11 mouse cellular contexts compared by ENCODE assay signal in genomic region chr15:8658086-8658980, GRCm38 (mm10). TPM values are rescaled to one million over a fixed set of nuclear protein-coding genes. Genes with fewer than 3 reads are reported as not detected.
A peak's percentile ranks its signal among the peaks of the same experiment; 100 is the strongest.
DNase-seq lines count a peak whose midpoint lies in the region; ATAC-seq and TF ChIP-seq lines count a peak whose summit lies in the region.
"Had no signal": no experiment of that assay in that cellular context is flagged by ENCODE, and none has a peak within 500 bp of the region (broad histone marks: within the 10 kb centered on the region; RNA-seq: fewer than 3 reads in every experiment).

No protein-coding gene starts in this region.

- TF ChIP-seq POLR2A in cerebellum, adult 2 months (IDR thresholded peaks at IDR 0.05; ENCODE audit: borderline replicate concordance, insufficient read depth, low read length) = no peak

- no peak overlapping the region for H3K4me2 ChIP-seq in liver, embryonic 13.5 days
- H3K4me2 ChIP-seq: embryonic facial prominence, embryonic 12.5 days had no signal

- peak; percentile 83 for ATAC-seq in liver, embryonic 13.5 days (ENCODE audit: low read depth)
- no peak for ATAC-seq in megakaryocyte progenitor cell, adult 5-6 weeks (replicated peaks; ENCODE audit: poor library complexity)

- H3K27ac ChIP-seq in cerebellum, adult 2 months (ENCODE audit: insufficient read depth, low read length) = no peak overlapping the region
- no peak overlapping the region for H3K27ac ChIP-seq in liver, embryonic 13.5 days

- no peak overlapping the region for H3K9ac ChIP-seq in liver, embryonic 13.5 days
- H3K9ac ChIP-seq: embryonic facial prominence, embryonic 12.5 days had no signal

- WGBS in cerebellum, adult 2 months = 52% methylated on average over 8 of the region's 8 CpGs
- WGBS in liver, embryonic 13.5 days (ENCODE audit: insufficient replicate concordance) = 54% methylated on average over 8 of the region's 8 CpGs

- no peaks in the 10 kb centered on the region for H3K36me3 ChIP-seq in liver, embryonic 13.5 days
- H3K36me3 ChIP-seq: embryonic facial prominence, embryonic 12.5 days had no signal

- no peaks in the 10 kb centered on the region; the same call in 1 of the 2 replicates for H3K27me3 ChIP-seq in cerebellum, adult 2 months (ENCODE audit: control insufficient read depth, insufficient read depth, low read length)
- H3K27me3 ChIP-seq in liver, embryonic 13.5 days = peaks cover 9% of the 10 kb centered on the region
- H3K27me3 ChIP-seq: embryonic facial prominence, embryonic 12.5 days had no signal

- H3K4me3 ChIP-seq in cerebellum, adult 2 months (replicated peaks; ENCODE audit: insufficient read depth, low read depth, low read length) = no peak overlapping the region
- no peak overlapping the region for H3K4me3 ChIP-seq in liver, embryonic 13.5 days (replicated peaks)
- H3K4me3 ChIP-seq: embryonic facial prominence, embryonic 12.5 days had no signal

- no peak for TF ChIP-seq CTCF in cerebellum, adult 2 months (IDR thresholded peaks at IDR 0.05; ENCODE audit: borderline replicate concordance, insufficient read depth, low read depth, low read length)

- peak; percentile 35 to 42 for DNase-seq in cerebellum, postnatal 10 days
- no peak for DNase-seq in cerebellum, adult 2 months
- DNase-seq in Muller cell, postnatal 12 days (ENCODE audit: inconsistent ontology term) = peak; percentile 71
- DNase-seq in heart, adult 9 months (ENCODE audit: low spot score in 2 of 2) = peak; percentile 64 to 65
- DNase-seq in liver, embryonic 13.5 days = peak; percentile 8
- no peak for DNase-seq in spleen, postnatal 4 days (ENCODE audit: low spot score in 2 of 2)
- DNase-seq in embryo, embryonic 10 days (ENCODE audit: low spot score) = no peak
- DNase-seq: layer of hippocampus, postnatal 36 days had no signal

- no peaks in the 10 kb centered on the region for H3K9me3 ChIP-seq in liver, embryonic 13.5 days (replicated peaks)
- H3K9me3 ChIP-seq: embryonic facial prominence, embryonic 12.5 days had no signal

- peaks cover 2% of the 10 kb centered on the region; the same call in 1 of the 2 replicates for H3K4me1 ChIP-seq in cerebellum, adult 2 months (ENCODE audit: control insufficient read depth, insufficient read depth, low read length)
- H3K4me1 ChIP-seq in liver, embryonic 13.5 days (replicated peaks) = peaks cover 28% of the 10 kb centered on the region

RNA-seq across cellular contexts. Expression of gene Slc1a3, which starts 52.2 kb away (rescaled TPM):
- polyA plus RNA-seq in cerebellum, adult 2 months (2012; rRNA removed) = 373 and 443 TPM in 2 replicates
- polyA plus RNA-seq in liver, embryonic 13.5 days (2015; fragmentation: Nextera tagmentation; extraction: Ambion mirVana) = 1.3 and 1.5 TPM in 2 replicates
- 0.67 TPM in 1 of 2 replicates, not detected in the other for total RNA-seq in megakaryocyte progenitor cell, adult 5-6 weeks (2015)
- total RNA-seq in megakaryocyte progenitor cell, adult 5-6 weeks (2017) = 0.08 TPM in 1 of 2 replicates, not detected in the other
- total RNA-seq: MEL had no signal

Comparison
In these comparisons a context has a peak if more than half of its experiments do, and no peak if none do; other contexts are left out.
1. DNase-seq: peak in cerebellum, postnatal 10 days (2 of 2), Muller cell, postnatal 12 days (single experiment), heart, adult 9 months (2 of 2) and liver, embryonic 13.5 days (single experiment); none in cerebellum, adult 2 months (0 of 2), spleen, postnatal 4 days (0 of 2) and embryo, embryonic 10 days (single experiment).
2. RNA of gene Slc1a3, which starts 52.2 kb away (polyA plus RNA-seq): 373 to 443 TPM in cerebellum, adult 2 months; 1.3 to 1.5 TPM in liver, embryonic 13.5 days; every median in the first group is over 100 times any median in the second.